Mouse (Mus musculus) layer of hippocampus, adult 11-12 months (tissue): ENCODE results near the gene Gnptab.
"Not testable (repeated sequence)": the region's sequence is repeated elsewhere in the genome, so short reads cannot be mapped to it uniquely, and the experiment has no call there.

Experiments
- DNase-seq: peaks from one replicate; pipeline ENCODE4 v3.0.0; 2022; ENCODE audit warnings: low spot score

Gene Gnptab

GRCm38 (mm10) chr10:88379013-88379885 lies at the start of gene Gnptab, which contains the start of gene Dram1:
TSS of gene Gnptab (plus strand) at chr10:88379132.
TSS of gene Dram1 (minus strand) at chr10:88379080.
- peak; percentile 88 for DNase-seq

- peak; percentile 28 for DNase-seq
Observed at GRCm38 (mm10) chr10:88330695-88331094, 48.2 kb upstream of the Gnptab start.

- no peak for DNase-seq
Observed at GRCm38 (mm10) chr10:88340660-88341059, 38.3 kb upstream of the Gnptab start.

- DNase-seq: no peak
Observed at GRCm38 (mm10) chr10:88341368-88341767, 37.6 kb upstream of the Gnptab start.

- no peak for DNase-seq
Observed at GRCm38 (mm10) chr10:88345899-88346401, 33.0 kb upstream of the Gnptab start.

GRCm38 (mm10) chr10:88346454-88347245 lies 32.3 kb upstream of the Gnptab start:
- DNase-seq: no peak

- no peak for DNase-seq
Observed at GRCm38 (mm10) chr10:88349800-88350199, 29.1 kb upstream of the Gnptab start.

- no peak for DNase-seq
Observed at GRCm38 (mm10) chr10:88350687-88351086, 28.2 kb upstream of the Gnptab start.

- no peak for DNase-seq
Observed at GRCm38 (mm10) chr10:88351411-88352103, 27.4 kb upstream of the Gnptab start.

GRCm38 (mm10) chr10:88352549-88352948 lies 26.4 kb upstream of the Gnptab start:
- DNase-seq: no peak

GRCm38 (mm10) chr10:88354599-88354998 lies 24.3 kb upstream of the Gnptab start:
- DNase-seq: no peak

- DNase-seq: no peak
Observed at GRCm38 (mm10) chr10:88356114-88356982, 22.6 kb upstream of the Gnptab start.

- peak; percentile 69 for DNase-seq
Observed at GRCm38 (mm10) chr10:88356983-88357559, 21.9 kb upstream of the Gnptab start.

GRCm38 (mm10) chr10:88362218-88362617 lies 16.7 kb upstream of the Gnptab start:
- no peak for DNase-seq

GRCm38 (mm10) chr10:88364221-88364620 lies 14.7 kb upstream of the Gnptab start:
- no peak for DNase-seq

GRCm38 (mm10) chr10:88369233-88369632 lies 9.7 kb upstream of the Gnptab start:
- no peak for DNase-seq

- DNase-seq: no peak
Observed at GRCm38 (mm10) chr10:88371793-88372192, 7.1 kb upstream of the Gnptab start.

GRCm38 (mm10) chr10:88372436-88372835 lies 6.5 kb upstream of the Gnptab start:
- no peak for DNase-seq

- not testable (repeated sequence) for DNase-seq
Observed at GRCm38 (mm10) chr10:88372945-88373344, 6.0 kb upstream of the Gnptab start.

GRCm38 (mm10) chr10:88374984-88375383 lies 3.9 kb upstream of the Gnptab start:
- no peak for DNase-seq

- peak; percentile 96 for DNase-seq
Observed at GRCm38 (mm10) chr10:88376770-88377169, 2.2 kb upstream of the Gnptab start.
